Mouse (Mus musculus): ENCODE results near the gene Ccdc14. TPM values are rescaled to one million over a fixed set of nuclear protein-coding genes. Genes with fewer than 3 reads are reported as not detected.

Ccdc14 gene
- total and polyA plus RNA-seq, 3 experiments, result 6.5 to 8.2 TPM; not detected in 1

GRCm38 (mm10) chr16:34766193-34766592 is 75.8 kb downstream of the Ccdc14 start:
- TF ChIP-seq GABPA (IDR thresholded peaks at IDR 0.05; ENCODE audit: low read depth, low read length) (no peak), MEF2A (IDR thresholded peaks at IDR 0.05; ENCODE audit: extremely low read depth, insufficient replicate concordance, low read depth, low read length, poor library complexity, severe bottlenecking) (no peak), MYC (IDR thresholded peaks at IDR 0.05; ENCODE audit: low read depth, low read length) (no peak), POLR2A (IDR thresholded peaks at IDR 0.05; ENCODE audit: control insufficient read depth in 1 of 2, insufficient read depth in 1 of 2, low read depth in 1 of 2, low read length in 2 of 2, poor library complexity in 1 of 2) (no peak)
- no peaks in the 10 kb centered on the region for H3K36me3 ChIP-seq (ENCODE audit: control insufficient read depth in 1 of 2, insufficient read depth in 2 of 2, low read length in 2 of 2)
- no peak overlapping the region for H3K9ac ChIP-seq (ENCODE audit: control insufficient read depth, low read depth, low read length, poor library complexity, severe bottlenecking)

GRCm38 (mm10) chr16:34767443-34767842 is 77.0 kb downstream of the Ccdc14 start:
- Histone ChIP-seq H3K9me3 (replicated peaks; ENCODE audit: insufficient read depth, low read length) (no peaks in the 10 kb centered on the region), H3K36me3 (ENCODE audit: control insufficient read depth in 1 of 2, insufficient read depth in 2 of 2, low read length in 2 of 2) (no peaks in the 10 kb centered on the region), H3K4me1 (ENCODE audit: control insufficient read depth in 1 of 2, insufficient read depth in 2 of 2, low read length in 2 of 2) (no peaks in the 10 kb centered on the region), H3K27ac (ENCODE audit: control insufficient read depth, low read depth, low read length) (no peak overlapping the region), H3K79me2 (ENCODE audit: control insufficient read depth, insufficient read depth, low read length, poor library complexity) (no peaks in the 10 kb centered on the region), H3K27me3 (ENCODE audit: control insufficient read depth in 1 of 2, insufficient read depth in 2 of 2, low read length in 2 of 2) (no peaks in the 10 kb centered on the region), H3K9ac (ENCODE audit: control insufficient read depth, low read depth, low read length, poor library complexity, severe bottlenecking) (no peak overlapping the region), H3K4me3 (ENCODE audit: control insufficient read depth in 1 of 2, insufficient read depth in 1 of 2, low read depth in 2 of 2, low read length in 2 of 2) (no peak overlapping the region)
- TF ChIP-seq MYB (IDR thresholded peaks at IDR 0.05; ENCODE audit: low read depth, low read length) (no peak), CTCF (IDR thresholded peaks at IDR 0.05 in 2 of 3, conservative IDR thresholded peaks at IDR 0.05 in 1 of 3; ENCODE audit: control insufficient read depth in 1 of 3, insufficient read depth in 1 of 3, low read depth in 2 of 3, low read length in 3 of 3, poor library complexity in 1 of 3, severe bottlenecking in 1 of 3) (no peak), SMC3 (IDR thresholded peaks at IDR 0.05; ENCODE audit: low read depth, low read length) (no peak), BHLHE40 (IDR thresholded peaks at IDR 0.05; ENCODE audit: borderline replicate concordance, low read depth, low read length) (no peak), MXI1 (IDR thresholded peaks at IDR 0.05; ENCODE audit: low read depth, low read length) (no peak)
- no peak for DNase-seq (ENCODE audit: low read depth, low spot score)

More at GRCm38 (mm10) chr16:34766193-34766592, 75.8 kb downstream of the Ccdc14 start:
- H3K4me3 ChIP-seq (ENCODE audit: control insufficient read depth in 1 of 2, insufficient read depth in 1 of 2, low read depth in 2 of 2, low read length in 2 of 2), result no peak overlapping the region
- H3K27me3 ChIP-seq (ENCODE audit: control insufficient read depth in 1 of 2, insufficient read depth in 2 of 2, low read length in 2 of 2), result no peaks in the 10 kb centered on the region
- no peak overlapping the region for H3K27ac ChIP-seq (ENCODE audit: control insufficient read depth, low read depth, low read length)
- H3K4me1 ChIP-seq (ENCODE audit: control insufficient read depth in 1 of 2, insufficient read depth in 2 of 2, low read length in 2 of 2), result no peaks in the 10 kb centered on the region
- H3K9me3 ChIP-seq (replicated peaks; ENCODE audit: insufficient read depth, low read length), result no peaks in the 10 kb centered on the region
- DNase-seq (ENCODE audit: low read depth, low spot score), result no peak
- no peaks in the 10 kb centered on the region for H3K79me2 ChIP-seq (ENCODE audit: control insufficient read depth, insufficient read depth, low read length, poor library complexity)

- no peak overlapping the region for H3K9ac ChIP-seq (ENCODE audit: control insufficient read depth, low read depth, low read length, poor library complexity, severe bottlenecking)
- TF ChIP-seq ZMIZ1 (IDR thresholded peaks at IDR 0.05; ENCODE audit: low read depth, low read length), result no peak
- no peak for TF ChIP-seq RAD21 (IDR thresholded peaks at IDR 0.05; ENCODE audit: low read depth, low read length)
- no peaks in the 10 kb centered on the region for H3K27me3 ChIP-seq (ENCODE audit: control insufficient read depth in 1 of 2, insufficient read depth in 2 of 2, low read length in 2 of 2)
- no peaks in the 10 kb centered on the region for H3K9me3 ChIP-seq (replicated peaks; ENCODE audit: insufficient read depth, low read length)
- no peaks in the 10 kb centered on the region for H3K4me1 ChIP-seq (ENCODE audit: control insufficient read depth in 1 of 2, insufficient read depth in 2 of 2, low read length in 2 of 2)
- H3K27ac ChIP-seq (ENCODE audit: control insufficient read depth, low read depth, low read length), result no peak overlapping the region
- H3K79me2 ChIP-seq (ENCODE audit: control insufficient read depth, insufficient read depth, low read length, poor library complexity), result no peaks in the 10 kb centered on the region
- H3K4me3 ChIP-seq (ENCODE audit: control insufficient read depth in 1 of 2, insufficient read depth in 1 of 2, low read depth in 2 of 2, low read length in 2 of 2), result no peak overlapping the region
- no peak for DNase-seq (ENCODE audit: low read depth, low spot score)
- no peaks in the 10 kb centered on the region for H3K36me3 ChIP-seq (ENCODE audit: control insufficient read depth in 1 of 2, insufficient read depth in 2 of 2, low read length in 2 of 2)
Observed at GRCm38 (mm10) chr16:34768436-34768835, 78.0 kb downstream of the Ccdc14 start.

Measured in MEL (cell line).